Mouse (Mus musculus) C2C12 (cell line): Measurements from ENCODE around the gene Nans. TPM values are rescaled to one million over a fixed set of nuclear protein-coding genes. Genes with fewer than 3 reads are reported as not detected.

Experiments
- H3K27me3 ChIP-seq: one replicate; pipeline ENCODE4 v1.6.1; 2011; ENCODE audit not compliant: control insufficient read depth, insufficient read depth, insufficient read length
- H3K36me3 ChIP-seq: one replicate; pipeline ENCODE4 v1.6.1; 2011; ENCODE audit not compliant: control insufficient read depth, insufficient read depth
- H3K4me3 ChIP-seq: one replicate; pipeline ENCODE4 v1.5.1; 2011; ENCODE audit warnings: mild to moderate bottlenecking, control low read depth; ENCODE audit not compliant: poor library complexity, insufficient read depth, severe bottlenecking
- H3K79me2 ChIP-seq: one replicate; pipeline ENCODE4 v1.6.1; 2011; ENCODE audit not compliant: control insufficient read depth, insufficient read depth
- H3K79me3 ChIP-seq: one replicate; pipeline ENCODE4 v1.6.1; 2011; ENCODE audit warnings: low read depth, control low read depth
- H3ac ChIP-seq: one replicate; pipeline ENCODE3; 2011; ENCODE audit warnings: low read depth; ENCODE audit not compliant: control insufficient read depth, insufficient read length
- CEBPB ChIP-seq: IDR thresholded peaks from one replicate; pipeline ENCODE4 v1.6.1; 2011; ENCODE audit warnings: low read depth, mild to moderate bottlenecking, control low read depth, moderate library complexity
- CTCF ChIP-seq: IDR thresholded peaks from one replicate; pipeline ENCODE4 v1.5.1; 2011; ENCODE audit not compliant: control insufficient read depth, insufficient read depth, insufficient read length
- FOSL1 ChIP-seq: IDR thresholded peaks from one replicate; pipeline ENCODE4 v1.8.0; 2011; ENCODE audit warnings: mild to moderate bottlenecking, low read length; ENCODE audit not compliant: poor library complexity, insufficient read depth, severe bottlenecking
- MAX ChIP-seq: IDR thresholded peaks from one replicate; pipeline ENCODE4 v1.6.1; 2011; ENCODE audit warnings: mild to moderate bottlenecking, control low read depth
- MYOD1 ChIP-seq: IDR thresholded peaks from one replicate; pipeline ENCODE4 v1.6.1; 2011; ENCODE audit warnings: low read depth; ENCODE audit not compliant: control insufficient read depth, insufficient read length
- MYOG ChIP-seq: IDR thresholded peaks from one replicate; pipeline ENCODE4 v1.6.1; 2011; ENCODE audit not compliant: control insufficient read depth, insufficient read length; ENCODE audit errors: extremely low read depth
- USF1 ChIP-seq: IDR thresholded peaks from one replicate; pipeline ENCODE4 v1.6.1; 2011; ENCODE audit warnings: low read depth, mild to moderate bottlenecking, control low read depth, moderate library complexity
- long read RNA-seq, 2 experiments: library from polyadenylated mRNA; unstranded; transcript quantifications; one replicate each; pipeline ENCODE4 v2.0.0; 2019 to 2020
- polyA plus RNA-seq: library from polyadenylated mRNA; unstranded; fragments of >200 nt; fragmentation: generic; extraction: Trizol; gene quantifications from one replicate; pipeline ENCODE4 v1.2.1, GENCODE M21; 2012; ENCODE audit warnings: missing spikeins

The Nans gene
- 115 TPM for polyA plus RNA-seq
- long read RNA-seq, experiment 1, transcript Nans-201 (6 exons, 2,179 nt) = major isoform, 93 of 103 reads
- long read RNA-seq, experiment 1, partial matches to known transcripts = 5 of 103 reads
- long read RNA-seq, experiment 1, other reads (novel, unspliced or antisense) = 5 of 103 reads
- long read RNA-seq, experiment 2, transcript Nans-201 (6 exons, 2,179 nt) = major isoform, 80 of 92 reads
- long read RNA-seq, experiment 2, partial matches to known transcripts = 1 of 92 reads
- long read RNA-seq, experiment 2, other reads (novel, unspliced or antisense) = 11 of 92 reads

GRCm38 (mm10) chr4:46489028-46489925 is at the start of gene Nans:
TSS of gene Nans (plus strand) at chr4:46489248.
- H3K4me3 ChIP-seq = peak within 1 kb of the TSS; percentile 92
- H3K79me3 ChIP-seq = peaks cover 21% of the 10 kb centered on the region
- H3K79me2 ChIP-seq = peaks cover 38% of the 10 kb centered on the region
- H3K36me3 ChIP-seq = peaks cover 19% of the 10 kb centered on the region
- no peaks in the 10 kb centered on the region for H3K27me3 ChIP-seq
- H3ac ChIP-seq = peak within 1 kb of the TSS; percentile 80
- TF ChIP-seq USF1 = no peak
- TF ChIP-seq CTCF = no peak

GRCm38 (mm10) chr4:46442501-46442900 is 46.5 kb upstream of the Nans start:
- TF ChIP-seq USF1 (no peak), MAX (no peak), MYOD1 (no peak), CTCF (no peak)
- Histone ChIP-seq H3K36me3 (no peaks in the 10 kb centered on the region), H3K79me2 (no peaks in the 10 kb centered on the region), H3K79me3 (no peaks in the 10 kb centered on the region), H3ac (no peak overlapping the region), H3K4me3 (no peak overlapping the region), H3K27me3 (peaks cover 22% of the 10 kb centered on the region)

GRCm38 (mm10) chr4:46445237-46445945 is 43.7 kb upstream of the Nans start:
- TF ChIP-seq CEBPB = no peak
- H3K4me3 ChIP-seq = no peak overlapping the region

GRCm38 (mm10) chr4:46447461-46447860 is 41.6 kb upstream of the Nans start:
- no peak overlapping the region for H3ac ChIP-seq
- TF ChIP-seq CTCF (no peak), MYOD1 (no peak), FOSL1 (no peak), MYOG (no peak), CEBPB (no peak), MAX (no peak), USF1 (no peak)
- H3K27me3 ChIP-seq = peaks cover 5% of the 10 kb centered on the region
- H3K79me2 ChIP-seq = peaks cover 13% of the 10 kb centered on the region
- peaks cover 2% of the 10 kb centered on the region for H3K79me3 ChIP-seq
- peaks cover 1% of the 10 kb centered on the region for H3K36me3 ChIP-seq
- H3K4me3 ChIP-seq = no peak overlapping the region

More at GRCm38 (mm10) chr4:46445237-46445945, 43.7 kb upstream of the Nans start:
- peaks cover 11% of the 10 kb centered on the region for H3K27me3 ChIP-seq
- no peaks in the 10 kb centered on the region for H3K36me3 ChIP-seq
- H3K79me2 ChIP-seq = no peaks in the 10 kb centered on the region
- H3ac ChIP-seq = no peak overlapping the region
- no peaks in the 10 kb centered on the region for H3K79me3 ChIP-seq

- TF ChIP-seq MAX (no peak), MYOD1 (no peak), MYOG (no peak), CTCF (no peak), USF1 (no peak), FOSL1 (no peak)
- Histone ChIP-seq H3K79me3 (peaks cover 17% of the 10 kb centered on the region), H3K4me3 (no peak overlapping the region), H3ac (no peak overlapping the region), H3K27me3 (no peaks in the 10 kb centered on the region), H3K36me3 (peaks cover 9% of the 10 kb centered on the region), H3K79me2 (peaks cover 27% of the 10 kb centered on the region)
Measured at GRCm38 (mm10) chr4:46448886-46449285, 40.2 kb upstream of the Nans start.
